Mouse (Mus musculus) stomach, postnatal 0 days (tissue): ENCODE measurements at regions not wholly inside any gene's neighbourhood (a gene's known extent, or its start where the extent isn't known, plus 50 kb on each side); places are given as distances from the start of the nearest gene placed in this dataset.

Source experiments
- ATAC-seq: fragments of 200-750 bp; cut with Nextera tagmentation; 2 replicates; pipeline ENCODE4 v1.8.0; 2017; ENCODE audit not compliant: low FRiP score, low TSS enrichment
- DNase-seq: peaks from one replicate; pipeline ENCODE4 v3.0.0-alpha.2; 2016; ENCODE audit warnings: low spot score
- H3K27ac ChIP-seq: fragments of 300-500 bp; sonication (generic); replicated peaks from 2 replicates; pipeline ENCODE4 v1.5.1; 2014; ENCODE audit warnings: mild to moderate bottlenecking, control low read depth
- H3K27me3 ChIP-seq: fragments of 300-500 bp; sonication (generic); 2 replicates; pipeline ENCODE4 v1.6.1; 2014; ENCODE audit warnings: low read length; ENCODE audit not compliant: control insufficient read depth, insufficient read depth
- H3K36me3 ChIP-seq: fragments of 300-500 bp; sonication (generic); 2 replicates; pipeline ENCODE4 v1.6.1; 2014; ENCODE audit warnings: low read length, mixed read lengths; ENCODE audit not compliant: control insufficient read depth, insufficient read depth
- H3K4me1 ChIP-seq: fragments of 300-500 bp; sonication (generic); replicated peaks from 2 replicates; pipeline ENCODE4 v1.6.1; 2014; ENCODE audit warnings: antibody characterized with exemption; ENCODE audit not compliant: control insufficient read depth, insufficient read depth
- H3K4me2 ChIP-seq: fragments of 300-500 bp; sonication (generic); replicated peaks from 2 replicates; pipeline ENCODE4 v1.6.1; 2014; ENCODE audit warnings: low read depth, mild to moderate bottlenecking, control low read depth, moderate library complexity
- H3K4me3 ChIP-seq: fragments of 300-500 bp; sonication (generic); 2 replicates; pipeline ENCODE4 v1.5.1; 2014; ENCODE audit warnings: low read depth, low read length, control low read depth
- H3K9ac ChIP-seq: fragments of 300-500 bp; sonication (generic); 2 replicates; pipeline ENCODE4 v1.6.1; 2014; ENCODE audit warnings: mild to moderate bottlenecking, low read length, control low read depth, mixed read lengths
- H3K9me3 ChIP-seq: fragments of 300-500 bp; sonication (generic); 2 replicates; pipeline ENCODE4 v1.6.1; 2016; ENCODE audit warnings: low read length; ENCODE audit not compliant: control insufficient read depth
- CTCF ChIP-seq: IDR thresholded peaks from 2 replicates; pipeline ENCODE4 v1.5.1; 2016; ENCODE audit warnings: antibody characterized with exemption, low read depth, mild to moderate bottlenecking, moderate library complexity
- EP300 ChIP-seq: optimal IDR thresholded peaks from 2 replicates; pipeline ENCODE3; 2016; ENCODE audit warnings: antibody characterized with exemption
- WGBS: fragments of 180-500 bp; shearing (Covaris S2); extraction: QIAGEN DNeasy Blood & Tissue Kit; methylation state at CpG from one replicate; pipeline ENCODE4 v1.1.7; 2014; 5-methylcytosine and 5-hydroxymethylcytosine counted together

GRCm38 (mm10) chr15:17181358-17182022, 452.9 kb downstream of the Cdh9 start:
- no peak for DNase-seq
- Histone ChIP-seq H3K27me3 (no peaks in the 10 kb centered on the region), H3K9ac (no peak overlapping the region), H3K9me3 (no peaks in the 10 kb centered on the region), H3K27ac (no peak overlapping the region), H3K4me1 (no peaks in the 10 kb centered on the region), H3K4me3 (no peak overlapping the region), H3K4me2 (no peak overlapping the region), H3K36me3 (no peaks in the 10 kb centered on the region)
- TF ChIP-seq CTCF: no peak
- ATAC-seq: no peak
- WGBS: 47% methylated on average over 2 of the region's 2 CpGs

GRCm38 (mm10) chr15:17195439-17195838, 466.9 kb downstream of the Cdh9 start:
- no peak overlapping the region for H3K9ac ChIP-seq
- H3K27ac ChIP-seq: no peak overlapping the region
- H3K4me2 ChIP-seq: no peak overlapping the region
- TF ChIP-seq CTCF: peak; percentile 65
- no peak for TF ChIP-seq EP300
- H3K4me3 ChIP-seq: no peak overlapping the region
- H3K27me3 ChIP-seq: no peaks in the 10 kb centered on the region
- DNase-seq: peak; percentile 24
- H3K9me3 ChIP-seq: no peaks in the 10 kb centered on the region
- H3K4me1 ChIP-seq: no peaks in the 10 kb centered on the region
- H3K36me3 ChIP-seq: no peaks in the 10 kb centered on the region
- ATAC-seq: no peak
- 46% methylated on average over 5 of the region's 5 CpGs for WGBS

GRCm38 (mm10) chr15:17204739-17205138, 476.2 kb downstream of the Cdh9 start:
- 63% methylated on average over 2 of the region's 2 CpGs for WGBS
- no peak overlapping the region for H3K4me2 ChIP-seq
- no peaks in the 10 kb centered on the region for H3K36me3 ChIP-seq
- no peak for ATAC-seq
- H3K27me3 ChIP-seq: no peaks in the 10 kb centered on the region
- H3K9ac ChIP-seq: no peak overlapping the region
- DNase-seq: no peak
- no peak overlapping the region for H3K27ac ChIP-seq
- no peak overlapping the region for H3K4me3 ChIP-seq
- TF ChIP-seq CTCF (no peak), EP300 (no peak)
- no peaks in the 10 kb centered on the region for H3K9me3 ChIP-seq
- no peaks in the 10 kb centered on the region for H3K4me1 ChIP-seq

GRCm38 (mm10) chr15:17245096-17245495, 516.5 kb downstream of the Cdh9 start:
- Histone ChIP-seq H3K4me1 (no peaks in the 10 kb centered on the region), H3K9ac (no peak overlapping the region), H3K4me3 (no peak overlapping the region), H3K27me3 (no peaks in the 10 kb centered on the region), H3K36me3 (no peaks in the 10 kb centered on the region), H3K4me2 (no peak overlapping the region), H3K9me3 (no peaks in the 10 kb centered on the region), H3K27ac (no peak overlapping the region)
- 61% methylated on average over 3 of the region's 3 CpGs for WGBS
- ATAC-seq (no peak), DNase-seq (no peak)
- TF ChIP-seq CTCF (no peak), EP300 (no peak)

- Histone ChIP-seq H3K36me3 (no peaks in the 10 kb centered on the region), H3K27me3 (no peaks in the 10 kb centered on the region), H3K4me3 (no peak overlapping the region), H3K9me3 (no peaks in the 10 kb centered on the region), H3K4me2 (no peak overlapping the region), H3K9ac (no peak overlapping the region), H3K4me1 (no peaks in the 10 kb centered on the region), H3K27ac (no peak overlapping the region)
- no peak for DNase-seq
- ATAC-seq: no peak
- WGBS: 83% methylated on average over 5 of the region's 5 CpGs
- TF ChIP-seq EP300 (no peak), CTCF (no peak)
Measured at GRCm38 (mm10) chr15:17289221-17289620, 560.7 kb downstream of the Cdh9 start.
